Mouse (Mus musculus) ovary, postnatal 10 days (tissue): ENCODE measurements around the gene Rab11fip3.
"Not testable (repeated sequence)": the region's sequence is repeated elsewhere in the genome, so short reads cannot be mapped to it uniquely, and the experiment has no call there.

Source experiments
- DNase-seq: peaks from one replicate; pipeline ENCODE4 v3.0.0; 2022; ENCODE audit warnings: low spot score

Gene Rab11fip3

DNA sequence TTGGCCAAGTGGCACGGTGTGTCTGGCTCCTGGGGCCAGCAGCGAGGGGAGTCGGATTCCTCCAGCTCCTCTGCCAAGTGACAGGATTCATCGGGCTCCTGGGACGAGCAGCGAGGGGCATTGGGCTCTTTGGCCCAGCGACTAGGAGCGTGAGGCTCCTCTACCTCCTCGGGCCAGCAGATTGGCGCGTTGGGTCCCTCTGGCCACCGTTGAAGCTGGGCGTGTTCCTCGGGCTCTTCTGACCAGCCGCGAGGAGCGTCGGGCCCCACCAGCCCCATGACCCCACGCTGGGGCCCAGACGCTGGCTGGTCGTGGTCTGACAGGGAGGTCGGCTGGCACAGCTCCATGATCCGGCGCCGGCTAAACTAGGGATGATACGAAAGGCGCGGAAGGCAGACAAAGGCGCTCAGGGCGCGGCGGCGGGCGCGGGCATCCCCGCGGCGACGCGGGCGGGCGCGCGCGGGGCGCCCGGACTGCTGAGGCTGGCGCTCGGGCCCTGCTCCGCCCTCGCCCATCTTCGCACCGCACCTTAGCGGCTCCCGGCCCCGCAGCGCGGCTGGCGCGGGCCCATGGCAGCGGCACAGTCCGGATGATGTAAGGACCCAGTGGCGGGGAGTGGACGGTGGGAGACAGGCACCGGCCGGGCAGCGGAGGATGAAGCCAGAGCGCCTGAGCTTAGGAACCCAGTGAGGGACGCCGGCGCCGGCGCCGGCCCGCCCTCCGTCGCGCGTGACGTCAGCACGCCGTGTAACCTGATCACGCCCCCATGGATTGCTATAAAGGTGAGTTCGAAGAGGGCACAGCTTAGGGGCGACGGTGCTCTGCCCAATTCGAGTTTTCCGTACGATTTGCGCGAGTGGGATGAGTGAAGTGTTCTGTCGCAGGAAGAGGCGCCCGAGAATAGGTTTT lies at the start of gene Rab11fip3:
Rab11fip3 (minus strand) TSS at position 725 of the 909 bp plus-strand sequence.
- DNase-seq = peak; percentile 49

DNA sequence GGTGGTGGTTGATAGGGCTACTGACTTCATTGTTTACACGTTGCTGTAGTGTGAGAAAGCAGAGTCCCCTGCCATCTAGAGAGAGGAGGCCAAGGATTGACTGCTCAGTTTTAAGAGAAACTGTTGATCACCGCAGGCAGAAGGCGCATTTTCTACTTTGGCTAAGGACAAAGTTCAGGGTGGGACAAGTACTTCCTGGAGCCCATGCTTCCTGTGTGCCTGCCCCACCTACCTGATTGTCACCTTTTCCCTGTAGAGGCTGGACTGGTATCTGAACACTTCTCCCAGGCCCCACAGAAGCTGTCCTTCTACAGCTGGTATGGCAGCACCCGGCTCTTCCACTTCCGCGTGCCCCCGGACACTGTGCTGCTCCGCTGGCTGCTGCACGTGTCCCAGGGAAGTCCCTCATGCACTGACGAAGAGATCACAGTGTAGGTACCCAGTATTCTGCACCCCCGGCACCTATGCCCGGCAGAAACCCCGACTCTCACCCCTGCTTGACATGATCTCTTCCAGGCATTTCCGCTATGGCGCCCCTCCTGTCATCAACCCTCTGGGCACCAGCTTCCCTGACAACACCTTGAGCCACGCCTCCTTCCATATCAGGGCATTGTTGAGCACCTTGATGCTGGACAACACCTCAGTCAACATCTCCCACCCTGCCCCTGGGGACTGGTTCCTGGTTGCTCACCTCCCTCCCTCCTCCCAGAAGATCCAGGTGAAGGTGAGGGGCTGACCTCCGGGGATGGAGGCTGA lies 47.3 kb upstream of the Rab11fip3 start:
- no peak for DNase-seq

DNA sequence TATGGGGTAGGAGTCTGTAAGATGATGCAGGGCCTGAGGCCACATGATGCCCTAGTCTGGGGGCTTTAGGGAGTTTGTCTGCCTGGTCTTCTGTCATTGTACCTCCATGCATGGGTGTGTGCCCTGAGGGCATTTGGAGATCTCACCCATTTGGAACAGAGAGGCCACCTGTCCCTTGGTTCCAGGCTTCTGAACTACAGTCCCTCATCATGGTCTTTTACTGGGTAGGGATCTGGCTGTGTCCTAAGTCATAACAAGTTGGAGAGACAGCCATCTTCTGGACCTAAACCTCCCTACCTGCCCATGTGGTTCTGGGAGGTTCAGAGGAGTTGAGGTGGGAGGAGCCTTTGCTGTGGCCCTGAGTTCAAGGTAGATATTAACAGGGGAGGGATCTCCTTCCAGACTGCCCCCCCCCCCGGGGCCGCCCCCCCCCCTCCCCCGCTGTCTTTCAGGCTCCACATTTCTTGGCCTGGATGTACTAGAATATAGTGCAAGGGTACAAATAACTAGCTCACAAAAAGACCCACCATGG lies 46.7 kb upstream of the Rab11fip3 start:
- DNase-seq = no peak

DNA sequence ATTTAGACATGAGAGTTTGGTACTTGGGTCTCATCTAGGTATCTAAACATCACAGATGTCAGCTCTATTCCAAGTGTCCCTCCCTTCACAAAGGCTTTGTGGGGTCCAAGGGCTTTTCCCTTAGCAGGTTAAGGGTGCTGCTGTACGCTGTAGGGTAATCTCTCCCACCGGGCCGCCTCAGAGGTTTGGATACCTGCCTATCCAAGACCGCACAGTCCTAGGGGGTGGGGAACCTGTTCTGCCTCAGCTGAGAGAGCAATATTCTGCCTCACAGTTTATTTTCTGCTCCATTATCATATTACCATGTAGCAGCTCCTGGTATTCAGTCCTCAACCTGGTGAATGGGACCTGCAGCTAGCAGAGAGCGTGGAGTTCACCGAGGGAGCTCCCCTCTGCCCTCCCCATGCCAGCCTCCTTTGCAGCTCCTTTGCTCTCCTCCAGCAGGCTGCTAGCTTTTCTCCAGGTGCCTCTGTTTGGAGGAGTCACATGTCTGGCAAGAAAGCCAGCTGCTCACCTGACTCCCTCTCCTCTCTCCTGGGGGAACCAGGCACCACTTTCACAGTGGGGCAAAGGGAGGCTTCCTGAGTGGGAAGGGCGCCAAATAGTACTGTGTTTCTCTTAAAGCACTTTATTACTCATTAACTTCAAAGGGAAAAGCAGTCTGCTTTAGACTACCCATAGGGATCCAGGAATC lies 46.0 kb upstream of the Rab11fip3 start:
- no peak for DNase-seq

DNA sequence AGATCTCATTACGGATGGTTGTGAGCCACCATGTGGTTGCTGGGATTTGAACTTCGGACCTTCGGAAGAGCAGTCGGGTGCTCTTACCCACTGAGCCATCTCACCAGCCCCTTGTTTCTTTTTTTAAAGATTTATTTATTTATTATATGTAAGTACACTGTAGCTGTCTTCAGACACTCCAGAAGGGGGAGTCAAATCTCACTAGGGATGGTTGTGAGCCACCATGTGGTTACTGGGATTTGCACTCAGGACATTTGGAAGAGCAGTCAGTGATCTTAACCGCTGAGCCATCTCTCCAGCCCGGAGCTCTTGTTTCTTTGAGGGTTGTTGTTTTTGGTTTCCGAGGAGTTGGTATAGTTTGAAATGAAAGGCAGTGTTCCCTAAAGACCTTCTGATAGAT lies 45.1 kb upstream of the Rab11fip3 start:
- not testable (repeated sequence) for DNase-seq

DNA sequence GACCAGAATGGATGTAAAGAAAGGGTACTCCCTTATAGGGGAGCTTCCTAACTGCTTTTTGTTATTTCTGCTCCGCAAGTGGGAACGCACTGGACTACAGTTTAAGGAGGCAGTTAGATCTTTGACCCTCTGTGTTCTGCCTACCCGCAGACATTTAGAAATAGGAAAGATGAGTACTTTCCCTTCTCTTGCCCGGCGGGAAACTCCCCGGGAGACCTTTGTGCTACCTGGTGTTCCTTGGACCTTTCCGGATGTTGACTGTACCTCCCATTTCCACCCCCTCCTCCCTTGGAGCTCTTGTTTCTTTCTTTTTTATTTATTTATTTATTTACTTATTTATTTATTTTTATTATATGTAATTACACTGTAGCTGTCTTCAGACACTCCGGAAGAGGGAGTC lies 44.7 kb upstream of the Rab11fip3 start:
- no peak for DNase-seq

DNA sequence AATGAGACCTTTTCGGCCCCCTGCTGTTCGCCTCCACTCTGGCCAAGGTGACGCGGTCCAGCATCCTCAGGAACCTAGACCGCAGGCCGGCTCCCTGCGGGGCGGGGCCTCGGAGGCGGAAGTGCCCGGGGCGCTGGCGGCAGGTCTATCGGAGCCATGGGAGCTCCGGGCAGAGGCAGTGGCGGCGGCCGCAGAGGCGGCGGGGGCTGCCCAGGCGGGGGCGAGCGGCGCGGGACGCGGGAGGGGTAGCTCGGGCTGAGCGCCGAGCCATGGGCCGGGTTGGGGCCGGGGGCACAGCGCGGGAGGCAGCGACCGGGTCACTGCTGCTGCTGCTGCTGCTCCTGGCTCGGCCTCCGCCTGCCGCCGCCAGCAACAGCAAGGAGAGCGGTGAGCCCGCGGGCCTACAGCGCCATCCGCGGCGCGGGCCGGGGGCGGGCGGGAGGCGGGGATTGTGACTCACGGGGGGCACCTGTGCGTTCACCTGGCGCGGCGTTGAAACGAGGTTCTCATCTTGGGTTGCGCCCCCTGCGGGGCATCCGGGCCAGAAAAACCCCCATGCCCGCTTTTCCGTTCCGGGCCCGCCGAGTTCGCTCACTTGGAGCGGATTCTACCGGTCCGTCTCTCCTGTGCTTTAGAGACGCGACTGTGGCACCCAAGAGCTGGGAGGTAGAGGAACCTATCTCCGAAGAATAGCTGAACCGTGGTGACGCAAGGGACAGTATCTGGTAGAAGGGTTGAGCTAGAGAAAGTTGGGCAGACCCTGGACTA lies 44.0 kb upstream of the Rab11fip3 start, which contains the start of gene Tmem8:
Tmem8 (plus strand) TSS at position 119 of the 768 bp plus-strand sequence.
- DNase-seq = peak; percentile 31

DNA sequence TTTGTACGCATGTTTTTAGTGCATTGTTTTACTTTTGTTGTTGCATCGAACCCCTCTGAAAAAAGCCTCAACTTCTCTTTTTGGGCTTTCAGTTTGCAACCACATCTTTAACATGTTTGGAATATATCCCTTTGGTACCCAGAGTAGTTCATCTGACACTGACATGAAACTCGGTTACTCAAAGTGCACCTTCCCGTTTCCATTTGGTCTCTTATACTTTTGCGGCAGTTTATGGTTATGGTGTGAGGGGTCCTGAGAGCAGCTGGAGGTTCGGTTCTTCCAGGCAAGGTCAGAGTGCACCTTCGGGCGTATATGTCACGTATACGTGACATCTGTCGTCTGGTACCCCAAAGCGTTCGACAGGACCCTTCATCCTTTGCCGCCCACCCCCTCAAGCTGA lies 43.4 kb upstream of the Rab11fip3 start:
- DNase-seq = no peak

DNA sequence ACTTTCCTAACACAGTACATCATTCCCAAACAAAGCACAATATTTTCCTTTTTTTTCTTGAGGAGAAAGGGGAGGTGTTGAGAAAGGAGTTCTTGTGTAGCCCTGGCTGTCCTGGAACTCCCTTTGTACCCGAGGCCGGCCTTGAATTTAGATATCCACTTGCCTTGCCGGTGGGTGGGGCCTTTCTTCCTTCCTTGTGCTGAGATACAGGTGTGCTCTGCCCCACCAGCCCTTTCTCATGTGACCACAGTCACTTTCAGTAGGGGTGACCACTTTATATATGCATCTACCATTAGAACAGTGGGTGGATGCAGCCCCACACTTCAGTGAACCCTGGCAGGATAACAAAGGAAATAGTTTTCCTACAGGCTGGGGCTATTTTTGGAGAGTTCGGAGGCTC lies 42.4 kb upstream of the Rab11fip3 start:
- DNase-seq = no peak

DNA sequence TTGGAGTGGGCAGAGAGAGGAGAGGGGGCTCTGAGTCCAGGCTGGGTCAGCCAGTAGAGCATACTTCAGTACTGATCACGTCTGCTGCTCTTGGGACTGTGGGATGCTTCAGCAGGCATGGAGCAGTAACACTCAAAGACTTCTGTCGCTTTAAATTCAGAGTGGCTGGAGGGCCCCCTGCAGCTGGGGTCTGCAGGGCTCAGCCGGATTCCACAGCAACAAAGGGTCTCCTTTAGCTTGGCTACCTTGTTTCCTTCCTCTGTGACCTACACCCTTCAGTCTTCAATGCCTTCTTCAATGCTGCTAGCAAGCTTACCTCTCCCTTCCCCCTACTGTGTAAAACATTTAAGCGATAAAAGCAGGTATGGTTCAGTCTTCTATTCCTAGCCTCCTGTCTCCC lies 41.7 kb upstream of the Rab11fip3 start:
- no peak for DNase-seq

DNA sequence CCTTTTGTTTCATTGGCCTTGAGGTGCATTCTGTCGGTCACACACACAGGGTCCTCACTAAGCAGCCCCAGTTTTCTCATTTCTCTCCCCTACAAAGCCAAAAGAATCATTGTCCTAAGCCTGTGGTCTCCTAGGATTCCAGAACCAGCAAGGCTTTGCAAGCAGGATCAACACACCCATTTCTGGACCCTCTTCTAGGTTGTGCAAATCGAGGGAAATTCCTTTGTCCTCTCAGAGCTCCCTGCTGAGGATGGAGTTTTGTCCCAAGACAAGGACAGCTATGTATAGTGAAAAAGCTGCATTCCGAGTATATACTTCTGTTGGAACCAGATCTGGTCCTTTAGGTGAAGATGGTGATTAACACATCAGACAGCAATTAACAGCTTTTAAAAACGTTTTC lies 40.8 kb upstream of the Rab11fip3 start:
- no peak for DNase-seq

DNA sequence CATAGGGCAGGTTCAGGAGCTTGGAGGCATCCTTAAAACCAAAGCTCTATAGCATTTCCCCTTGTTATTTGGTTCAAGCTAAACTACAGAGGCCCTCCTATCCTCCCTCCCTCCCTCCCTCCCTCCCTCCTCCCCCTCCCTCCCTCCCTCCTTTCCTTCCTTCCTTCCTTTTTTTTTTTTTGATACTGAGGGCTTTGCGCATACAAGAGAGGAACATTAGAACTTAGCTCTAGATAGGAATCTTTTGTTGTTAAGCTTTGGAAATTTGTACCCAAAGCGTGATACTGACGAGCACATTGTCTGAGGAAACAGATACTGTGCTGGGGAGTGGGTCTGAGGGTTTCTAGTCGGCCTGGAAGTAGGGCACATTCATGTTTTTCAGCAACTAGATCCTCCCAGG lies 36.3 kb upstream of the Rab11fip3 start:
- no peak for DNase-seq

DNA sequence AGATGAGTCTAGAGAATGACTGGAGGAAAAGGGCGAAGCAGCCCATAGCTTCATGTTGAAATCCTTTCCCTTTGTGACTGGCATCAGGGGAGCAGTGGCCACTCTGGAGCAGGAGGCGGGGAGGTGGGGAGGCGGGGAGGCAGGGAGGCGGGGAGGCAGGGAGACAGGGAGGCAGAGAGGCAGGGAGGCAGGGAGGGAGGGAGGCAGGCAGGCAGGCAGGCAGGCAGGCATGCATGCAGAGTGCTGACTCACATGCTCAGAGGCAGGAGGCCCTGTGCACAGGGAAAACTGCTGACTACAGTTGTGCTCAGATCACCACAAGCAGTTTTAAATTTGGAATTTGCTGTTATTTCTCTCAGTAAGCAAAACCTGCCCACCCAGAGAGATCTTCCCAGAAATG lies 32.1 kb upstream of the Rab11fip3 start:
- no peak for DNase-seq

DNA sequence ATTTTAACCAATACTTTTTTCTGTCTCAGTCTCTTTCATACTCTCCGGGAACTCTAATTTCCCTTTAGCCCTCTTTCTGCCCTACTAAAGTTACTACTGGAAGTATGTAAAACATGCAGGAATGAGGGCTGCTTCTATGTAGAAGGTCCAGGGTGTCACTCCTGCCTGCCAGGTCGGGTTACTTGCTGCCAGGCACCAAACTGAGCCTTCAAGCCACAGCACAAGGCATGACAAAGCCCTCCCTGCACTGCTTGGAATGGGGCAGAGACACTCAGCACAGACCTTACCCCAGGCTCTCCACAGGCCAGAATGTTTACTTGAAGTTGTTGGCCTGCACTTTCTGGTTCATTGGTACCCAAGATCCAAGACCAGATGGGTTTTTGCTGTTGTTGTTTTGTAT lies 30.8 kb upstream of the Rab11fip3 start:
- DNase-seq = no peak

DNA sequence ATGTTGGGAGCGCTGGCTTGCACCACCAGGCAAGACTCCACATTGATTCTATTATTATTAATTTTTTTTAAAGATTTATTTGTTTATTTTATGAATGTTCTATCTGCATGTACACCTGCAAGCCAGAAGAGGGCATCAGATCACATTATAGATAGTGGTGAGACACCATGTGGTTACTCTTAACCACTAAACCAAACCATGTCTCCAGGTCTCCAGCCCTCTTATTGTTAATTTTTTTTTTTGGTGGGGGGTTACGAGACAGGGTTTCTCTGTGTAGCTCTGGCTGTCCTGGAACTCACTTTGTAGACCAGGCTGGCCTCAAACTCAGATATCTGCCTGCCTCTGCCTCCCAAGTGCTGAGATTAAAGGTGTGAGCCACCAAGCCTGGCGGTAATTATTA lies 30.0 kb upstream of the Rab11fip3 start:
- not testable (repeated sequence) for DNase-seq

DNA sequence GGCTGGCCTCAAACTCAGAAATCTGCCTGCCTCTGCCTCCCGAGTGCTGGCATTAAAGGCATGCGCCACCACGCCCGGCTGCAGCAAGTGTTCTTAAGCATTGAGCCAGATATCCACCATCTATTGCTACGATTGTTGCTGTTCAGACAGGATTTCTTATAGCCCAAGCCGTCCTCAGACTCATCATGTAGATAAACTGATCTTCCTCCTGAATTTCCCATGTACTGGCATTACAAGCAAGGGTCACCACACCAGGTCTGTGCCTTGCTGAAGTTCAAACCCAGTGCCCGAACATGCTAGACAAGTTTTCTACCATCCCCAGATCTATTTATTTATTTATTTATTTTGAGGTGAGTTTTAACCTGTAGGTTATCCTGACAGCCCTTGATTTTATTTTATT lies 29.1 kb upstream of the Rab11fip3 start:
- no peak for DNase-seq

DNA sequence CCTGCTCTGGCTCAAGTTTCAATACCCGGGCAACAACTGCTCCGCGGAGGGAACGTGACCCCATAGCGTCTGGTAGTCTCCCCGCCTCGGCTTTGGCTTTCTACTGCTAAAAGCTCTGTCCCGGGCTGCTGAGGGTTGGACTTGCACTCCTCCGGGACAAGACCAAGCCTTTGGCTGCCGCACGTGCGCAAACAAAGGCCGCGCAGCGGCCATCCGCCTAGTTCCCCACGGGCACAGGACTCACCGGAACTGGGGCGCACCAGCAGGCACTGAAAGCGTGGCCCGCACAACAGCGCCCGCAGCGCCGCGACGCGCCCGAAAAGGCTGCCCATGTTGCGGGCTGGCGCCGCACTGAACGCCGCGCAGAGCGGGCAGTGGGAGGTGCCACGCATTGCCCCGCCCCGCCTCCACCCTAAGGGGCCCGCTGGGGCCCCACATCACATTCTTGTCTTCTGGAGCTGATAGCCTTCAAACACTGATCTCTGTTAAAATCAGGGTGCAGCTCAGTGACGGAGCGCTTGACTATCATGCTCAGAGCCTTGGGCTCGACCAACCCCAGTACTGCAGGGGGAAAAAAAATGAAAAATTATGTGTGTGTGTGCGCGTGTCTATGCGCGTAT lies 25.9 kb upstream of the Rab11fip3 start, which contains the start of gene Nme4:
Nme4 (minus strand) TSS at position 482 of the 620 bp plus-strand sequence.
- peak; percentile 41 for DNase-seq

DNA sequence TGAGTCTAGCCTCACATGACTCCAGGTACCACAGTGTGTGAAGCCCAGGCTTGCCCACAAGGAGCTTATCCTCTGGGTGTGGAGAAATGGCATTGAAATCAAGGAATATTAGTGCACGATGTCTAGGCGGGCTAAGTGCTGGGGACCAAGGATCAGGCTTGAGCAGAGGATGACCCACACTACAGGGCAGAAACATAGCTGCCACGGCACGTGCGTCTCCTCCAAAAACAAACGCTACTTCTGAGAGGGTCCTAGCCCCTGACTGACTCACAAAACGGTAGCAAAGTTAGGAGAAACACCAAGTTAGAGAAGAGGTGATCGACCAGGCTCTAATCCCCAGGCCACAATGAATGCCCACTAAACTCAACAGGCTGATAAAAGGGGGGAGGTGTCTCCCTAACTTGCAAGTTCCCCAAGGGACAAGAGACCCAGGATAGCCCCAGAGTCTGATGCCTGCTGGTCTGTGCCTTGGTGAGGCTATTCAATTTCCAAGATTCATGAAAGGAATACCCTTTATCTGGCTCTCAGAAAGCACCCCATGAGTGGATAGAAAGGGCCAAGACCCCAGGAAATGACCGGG lies 25.3 kb upstream of the Rab11fip3 start:
- DNase-seq = no peak

DNA sequence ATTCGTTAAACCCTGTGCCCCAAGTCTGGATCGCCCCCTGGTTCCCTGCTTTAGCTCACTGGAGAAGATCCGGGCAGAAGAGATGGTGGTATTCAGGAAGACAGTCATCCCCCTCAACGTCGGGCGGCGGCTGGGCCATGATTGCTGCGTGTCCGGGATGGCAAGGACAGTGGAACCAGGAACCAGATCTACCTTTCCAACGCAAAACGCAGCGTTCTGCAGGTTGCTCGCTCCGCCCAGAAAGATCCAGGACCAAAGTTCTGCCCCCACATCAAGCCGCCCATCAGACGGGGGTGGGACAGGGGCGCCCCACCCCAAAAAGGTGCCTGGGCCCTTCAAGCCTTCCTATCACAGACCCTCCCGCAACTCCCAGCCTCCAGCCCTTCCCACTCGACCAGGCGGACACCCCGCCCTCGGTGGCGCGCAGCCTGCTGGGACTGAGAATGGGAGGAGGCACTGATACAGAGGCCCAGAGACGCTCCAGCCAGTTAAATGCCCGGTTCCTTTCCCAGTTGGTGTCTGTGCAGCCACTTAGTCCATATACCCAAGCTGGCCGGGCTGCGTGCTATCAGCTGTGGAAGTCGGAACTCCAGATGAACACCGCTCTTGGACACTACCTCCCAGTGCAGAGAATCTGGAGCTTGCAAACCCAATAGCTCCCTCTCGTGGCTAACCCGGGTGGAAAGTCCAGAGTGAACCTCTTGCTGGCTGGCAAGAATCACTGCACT lies 20.7 kb upstream of the Rab11fip3 start, which contains the start of gene Decr2:
Decr2 (minus strand) TSS at position 433 of the 728 bp plus-strand sequence.
- DNase-seq = peak; percentile 77
